Mouse (Mus musculus) heart, embryonic 15.5 days (tissue): Measurements from ENCODE around the gene Fosl1. TPM values are rescaled to one million over a fixed set of nuclear protein-coding genes. Genes with fewer than 3 reads are reported as not detected.

Experiments used
- ATAC-seq: fragments of 200-750 bp; cut with Nextera tagmentation; replicated peaks from 2 replicates; pipeline ENCODE4 v1.8.0; 2017; ENCODE audit warnings: low read depth, moderate TSS enrichment; ENCODE audit not compliant: insufficient number of reproducible peaks, insufficient read depth, low FRiP score
- H3K27ac ChIP-seq: fragments of 300-500 bp; sonication (generic); 2 replicates; pipeline ENCODE4 v1.5.1; 2015; ENCODE audit warnings: mild to moderate bottlenecking, inconsistent platforms
- H3K27me3 ChIP-seq: fragments of 300-500 bp; sonication (generic); 2 replicates; pipeline ENCODE4 v1.6.1; 2015; ENCODE audit warnings: inconsistent platforms
- H3K36me3 ChIP-seq: fragments of 300-500 bp; sonication (generic); 2 replicates; pipeline ENCODE4 v1.6.1; 2015; ENCODE audit warnings: mild to moderate bottlenecking, inconsistent platforms
- H3K4me1 ChIP-seq: fragments of 300-500 bp; sonication (generic); replicated peaks from 2 replicates; pipeline ENCODE4 v1.6.1; 2015; ENCODE audit warnings: inconsistent platforms
- H3K4me2 ChIP-seq: fragments of 300-500 bp; sonication (generic); 2 replicates; pipeline ENCODE4 v1.6.1; 2015; ENCODE audit warnings: inconsistent platforms, mild to moderate bottlenecking, moderate library complexity
- H3K4me3 ChIP-seq: fragments of 300-500 bp; sonication (generic); 2 replicates; pipeline ENCODE4 v1.5.1; 2015; ENCODE audit warnings: mild to moderate bottlenecking, inconsistent platforms
- H3K9ac ChIP-seq: fragments of 300-500 bp; sonication (generic); 2 replicates; pipeline ENCODE4 v1.6.1; 2015; ENCODE audit warnings: mild to moderate bottlenecking, inconsistent platforms
- H3K9me3 ChIP-seq: fragments of 300-500 bp; sonication (generic); replicated peaks from 2 replicates; pipeline ENCODE4 v1.6.1; 2016; ENCODE audit warnings: inconsistent platforms
- WGBS: fragments of 180-500 bp; shearing (Covaris S2); methylation state at CpG from one replicate; pipeline ENCODE4 v1.1.7; 2015; ENCODE audit warnings: mixed read lengths; 5-methylcytosine and 5-hydroxymethylcytosine counted together
- polyA plus RNA-seq: library from polyadenylated mRNA; unstranded; fragments of >200 nt; fragmentation: Nextera tagmentation; extraction: Ambion mirVana; gene quantifications from 2 replicates; pipeline ENCODE4 v1.2.1, GENCODE M21; 2015

The Fosl1 gene
- polyA plus RNA-seq, 1 experiment from 2014 or later = not detected

GRCm38 (mm10) chr19:5495353-5496051 lies 48.2 kb downstream of the Fosl1 start:
- peaks cover 51% of the 10 kb centered on the region for H3K36me3 ChIP-seq

DNA sequence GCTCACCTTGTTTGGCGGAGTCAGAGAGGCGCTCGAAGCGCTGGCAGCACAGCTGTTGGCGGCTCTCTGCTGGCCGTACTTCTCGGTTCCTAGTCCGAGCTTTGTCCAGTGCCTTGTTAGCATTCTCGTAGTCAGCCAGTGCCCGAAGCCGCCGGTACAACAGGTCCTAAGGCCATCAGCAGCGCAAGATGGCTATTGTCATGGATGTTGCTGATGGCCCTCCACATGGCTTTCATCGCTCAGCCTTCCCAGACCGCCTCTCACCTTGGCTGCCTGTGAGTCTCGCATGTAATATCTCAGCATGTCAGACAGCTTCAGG lies 48.7 kb downstream of the Fosl1 start:
- ATAC-seq = no peak
- Histone ChIP-seq H3K4me3 (no peak overlapping the region), H3K36me3 (peaks cover 51% of the 10 kb centered on the region), H3K4me1 (peaks cover 20% of the 10 kb centered on the region), H3K4me2 (no peak overlapping the region), H3K27me3 (no peaks in the 10 kb centered on the region), H3K9ac (no peak overlapping the region), H3K27ac (no peak overlapping the region), H3K9me3 (no peaks in the 10 kb centered on the region)
- WGBS = 83% methylated on average over 16 of the region's 16 CpGs

More at GRCm38 (mm10) chr19:5495353-5496051, 48.2 kb downstream of the Fosl1 start:
- Histone ChIP-seq H3K4me1 (peaks cover 20% of the 10 kb centered on the region), H3K4me3 (no peak overlapping the region), H3K9me3 (no peaks in the 10 kb centered on the region), H3K4me2 (no peak overlapping the region), H3K27me3 (no peaks in the 10 kb centered on the region), H3K9ac (no peak overlapping the region), H3K27ac (no peak overlapping the region)
- 81% methylated on average over 12 of the region's 12 CpGs for WGBS
- no peak for ATAC-seq

GRCm38 (mm10) chr19:5500330-5500875 lies 53.1 kb downstream of the Fosl1 start:
- Histone ChIP-seq H3K9me3 (no peaks in the 10 kb centered on the region), H3K4me3 (no peak overlapping the region), H3K36me3 (peaks cover 24% of the 10 kb centered on the region), H3K9ac (no peak overlapping the region), H3K27ac (no peak overlapping the region), H3K4me2 (no peak overlapping the region), H3K4me1 (no peaks in the 10 kb centered on the region), H3K27me3 (no peaks in the 10 kb centered on the region)
- 84% methylated on average over 2 of the region's 2 CpGs for WGBS
- ATAC-seq = no peak

DNA sequence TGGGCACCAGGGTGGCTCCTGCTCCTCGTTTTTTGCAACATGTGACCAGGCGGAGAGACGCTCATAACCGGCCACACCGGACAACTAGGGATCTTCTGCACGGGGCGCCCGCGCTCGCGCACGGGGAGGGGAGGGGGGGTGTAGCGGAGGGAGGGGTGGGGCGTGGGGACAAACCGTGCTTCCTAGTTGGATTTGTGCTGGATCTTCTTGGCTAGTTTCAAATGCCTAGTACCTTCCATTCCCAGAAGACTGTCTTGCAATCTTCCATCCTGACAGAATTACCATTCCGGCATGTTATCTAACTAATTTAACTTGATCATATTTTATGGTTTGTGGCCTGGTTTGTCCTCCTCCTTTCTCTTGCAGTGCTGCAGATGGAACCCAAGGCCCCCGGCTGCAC lies 56.3 kb downstream of the Fosl1 start, which contains the start of gene 1700020D05Rik:
Gene 1700020D05Rik, minus strand, starts transcription at position 101 of the 400 bp plus-strand sequence.
- no peak within 1 kb of the TSS for H3K4me2 ChIP-seq
- no peak for ATAC-seq
- no peak within 1 kb of the TSS for H3K9ac ChIP-seq
- H3K27me3 ChIP-seq = no peaks in the 10 kb centered on the region
- H3K36me3 ChIP-seq = no peaks in the 10 kb centered on the region
- H3K4me1 ChIP-seq = no peaks in the 10 kb centered on the region
- no peaks in the 10 kb centered on the region for H3K9me3 ChIP-seq
- 50% methylated on average over 17 of the region's 17 CpGs for WGBS
- H3K27ac ChIP-seq = no peak within 1 kb of the TSS
- no peak within 1 kb of the TSS for H3K4me3 ChIP-seq

Other genes starting within 250 kb of the Fosl1 start
- gene Pacs1, start 174.4 kb upstream of the Fosl1 start, polyA plus RNA-seq = 15.1 and 21.6 TPM in 2 replicates
- 195 and 216 TPM in 2 replicates for gene Sf3b2, start 152.1 kb upstream of the Fosl1 start, polyA plus RNA-seq
- gene Gal3st3, start 149.2 kb upstream of the Fosl1 start, polyA plus RNA-seq = 7.3 and 7.7 TPM in 2 replicates
- gene Catsper1, start 111.8 kb upstream of the Fosl1 start, polyA plus RNA-seq = not detected in 2 replicates
- 0.87 and 1.4 TPM in 2 replicates for gene Cst6, start 98.0 kb upstream of the Fosl1 start, polyA plus RNA-seq
- 35.3 and 45.7 TPM in 2 replicates for gene Eif1ad, start 80.8 kb upstream of the Fosl1 start, polyA plus RNA-seq
- gene Banf1, start 80.4 kb upstream of the Fosl1 start, polyA plus RNA-seq = 405 and 409 TPM in 2 replicates
- gene Sart1, start 58.8 kb upstream of the Fosl1 start, polyA plus RNA-seq = 34.3 and 47.0 TPM in 2 replicates
- gene Tsga10ip, start 45.0 kb upstream of the Fosl1 start, polyA plus RNA-seq = 2.0 TPM in 2 replicates
- gene Drap1, start 22.6 kb upstream of the Fosl1 start, polyA plus RNA-seq = 205 and 220 TPM in 2 replicates
- 34.8 and 46.9 TPM in 2 replicates for gene AI837181, start 22.4 kb upstream of the Fosl1 start, polyA plus RNA-seq
- 9.0 and 9.9 TPM in 2 replicates for gene Ccdc85b, start 10.3 kb downstream of the Fosl1 start, polyA plus RNA-seq
- 97.9 and 106 TPM in 2 replicates for gene Fibp, start 13.1 kb downstream of the Fosl1 start, polyA plus RNA-seq
- 1.4 and 3.5 TPM in 2 replicates for gene Ctsw, start 21.0 kb downstream of the Fosl1 start, polyA plus RNA-seq
- 65.6 and 95.4 TPM in 2 replicates for gene Efemp2, start 26.4 kb downstream of the Fosl1 start, polyA plus RNA-seq
- gene Mus81, start 40.9 kb downstream of the Fosl1 start, polyA plus RNA-seq = 33.8 and 48.7 TPM in 2 replicates
- gene Cfl1, start 42.9 kb downstream of the Fosl1 start, polyA plus RNA-seq = 1,578 and 1,766 TPM in 2 replicates
- gene 1700020D05Rik, start 56.2 kb downstream of the Fosl1 start, polyA plus RNA-seq = 0.14 and 0.16 TPM in 2 replicates
- gene Snx32, start 63.0 kb downstream of the Fosl1 start, polyA plus RNA-seq = 15.8 and 17.6 TPM in 2 replicates
- gene Ovol1, start 113.1 kb downstream of the Fosl1 start, polyA plus RNA-seq = 0.25 and 0.87 TPM in 2 replicates
- 2.0 and 4.5 TPM in 2 replicates for gene Ap5b1, start 120.5 kb downstream of the Fosl1 start, polyA plus RNA-seq
- gene Rnaseh2c, start 154.3 kb downstream of the Fosl1 start, polyA plus RNA-seq = 89.7 and 96.1 TPM in 2 replicates
- gene Kat5, start 162.7 kb downstream of the Fosl1 start, polyA plus RNA-seq = 29.6 and 35.3 TPM in 2 replicates
- 33.2 and 46.7 TPM in 2 replicates for gene Rela, start 189.9 kb downstream of the Fosl1 start, polyA plus RNA-seq
- gene Sipa1, start 216.2 kb downstream of the Fosl1 start, polyA plus RNA-seq = 20.6 and 33.5 TPM in 2 replicates
- gene Map3k11, start 241.2 kb downstream of the Fosl1 start, polyA plus RNA-seq = 23.7 and 29.6 TPM in 2 replicates
- 8.9 and 14.2 TPM in 2 replicates for gene Pcnx3, start 241.4 kb downstream of the Fosl1 start, polyA plus RNA-seq